Mouse (Mus musculus) C2C12 (cell line): ENCODE data around the gene 2900026A02Rik. TPM values are rescaled to one million over a fixed set of nuclear protein-coding genes. Genes with fewer than 3 reads are reported as not detected.

Experiments used
- H3K27me3 ChIP-seq: one replicate; pipeline ENCODE4 v1.6.1; 2011; ENCODE audit not compliant: control insufficient read depth, insufficient read depth, insufficient read length
- H3K36me3 ChIP-seq: one replicate; pipeline ENCODE4 v1.6.1; 2011; ENCODE audit not compliant: control insufficient read depth, insufficient read depth
- H3K4me3 ChIP-seq: one replicate; pipeline ENCODE4 v1.5.1; 2011; ENCODE audit warnings: mild to moderate bottlenecking, control low read depth; ENCODE audit not compliant: poor library complexity, insufficient read depth, severe bottlenecking
- H3K79me2 ChIP-seq: one replicate; pipeline ENCODE4 v1.6.1; 2011; ENCODE audit not compliant: control insufficient read depth, insufficient read depth
- H3K79me3 ChIP-seq: one replicate; pipeline ENCODE4 v1.6.1; 2011; ENCODE audit warnings: low read depth, control low read depth
- H3ac ChIP-seq: one replicate; pipeline ENCODE3; 2011; ENCODE audit warnings: low read depth; ENCODE audit not compliant: control insufficient read depth, insufficient read length
- CEBPB ChIP-seq: IDR thresholded peaks from one replicate; pipeline ENCODE4 v1.6.1; 2011; ENCODE audit warnings: low read depth, mild to moderate bottlenecking, control low read depth, moderate library complexity
- CTCF ChIP-seq: IDR thresholded peaks from one replicate; pipeline ENCODE4 v1.5.1; 2011; ENCODE audit not compliant: control insufficient read depth, insufficient read depth, insufficient read length
- FOSL1 ChIP-seq: IDR thresholded peaks from one replicate; pipeline ENCODE4 v1.8.0; 2011; ENCODE audit warnings: mild to moderate bottlenecking, low read length; ENCODE audit not compliant: poor library complexity, insufficient read depth, severe bottlenecking
- MAX ChIP-seq: IDR thresholded peaks from one replicate; pipeline ENCODE4 v1.6.1; 2011; ENCODE audit warnings: mild to moderate bottlenecking, control low read depth
- MYOD1 ChIP-seq: IDR thresholded peaks from one replicate; pipeline ENCODE4 v1.6.1; 2011; ENCODE audit warnings: low read depth; ENCODE audit not compliant: control insufficient read depth, insufficient read length
- MYOG ChIP-seq: IDR thresholded peaks from one replicate; pipeline ENCODE4 v1.6.1; 2011; ENCODE audit not compliant: control insufficient read depth, insufficient read length; ENCODE audit errors: extremely low read depth
- USF1 ChIP-seq: IDR thresholded peaks from one replicate; pipeline ENCODE4 v1.6.1; 2011; ENCODE audit warnings: low read depth, mild to moderate bottlenecking, control low read depth, moderate library complexity
- polyA plus RNA-seq: library from polyadenylated mRNA; unstranded; fragments of >200 nt; fragmentation: generic; extraction: Trizol; gene quantifications from one replicate; pipeline ENCODE4 v1.2.1, GENCODE M21; 2012; ENCODE audit warnings: missing spikeins

2900026A02Rik gene
- polyA plus RNA-seq, 1 experiment, result 8.4 TPM

DNA sequence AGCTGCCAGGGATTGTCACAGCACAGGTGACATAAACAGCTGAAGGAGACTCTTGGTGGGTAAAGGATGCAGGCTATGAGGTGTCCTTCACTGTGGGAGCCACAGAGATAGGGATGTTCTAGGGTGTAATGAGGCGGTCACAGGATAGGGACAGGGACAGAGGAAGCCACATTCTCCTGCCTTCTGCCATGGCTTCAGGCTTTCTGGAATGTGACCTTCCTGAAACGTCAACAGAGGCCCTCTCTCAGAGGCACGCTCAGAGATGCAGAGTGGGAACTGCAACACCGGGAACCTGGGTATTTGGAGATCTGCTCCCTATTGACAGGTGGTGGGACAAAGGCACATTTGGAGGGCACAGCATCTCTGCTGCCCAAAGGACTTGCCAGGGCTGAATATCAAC, 134.0 kb downstream of the 2900026A02Rik start:
- Histone ChIP-seq H3K36me3 (peaks cover 4% of the 10 kb centered on the region), H3K79me3 (no peaks in the 10 kb centered on the region), H3K4me3 (no peak overlapping the region), H3K79me2 (no peaks in the 10 kb centered on the region), H3ac (no peak overlapping the region), H3K27me3 (no peaks in the 10 kb centered on the region)
- TF ChIP-seq USF1 (no peak), CEBPB (no peak), MYOG (no peak)

DNA sequence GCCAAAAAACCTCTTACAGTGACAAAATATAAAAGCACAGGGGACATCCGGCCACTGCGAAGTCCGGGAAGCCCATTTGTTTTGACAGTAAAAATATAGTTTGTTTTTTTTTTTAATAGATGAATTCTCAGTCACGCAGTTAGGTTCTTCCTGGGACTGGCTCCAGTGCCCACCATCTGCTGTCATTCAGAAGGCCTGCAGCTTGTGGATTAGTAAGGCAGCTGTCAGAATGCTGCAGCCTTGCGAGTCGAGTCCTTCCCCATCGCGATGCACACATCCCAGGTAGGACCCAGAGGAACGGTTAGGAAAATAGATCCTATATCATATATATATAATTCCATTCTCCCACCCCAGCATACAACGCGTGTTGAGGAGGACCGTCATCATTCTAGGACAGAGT, 134.6 kb downstream of the 2900026A02Rik start:
- no peak for TF ChIP-seq MAX
- no peak for TF ChIP-seq USF1
- no peak for TF ChIP-seq FOSL1
- no peak for TF ChIP-seq CEBPB
- TF ChIP-seq CTCF, result no peak
- TF ChIP-seq MYOG, result no peak
- TF ChIP-seq MYOD1, result no peak
- peaks cover 4% of the 10 kb centered on the region for H3K36me3 ChIP-seq

DNA sequence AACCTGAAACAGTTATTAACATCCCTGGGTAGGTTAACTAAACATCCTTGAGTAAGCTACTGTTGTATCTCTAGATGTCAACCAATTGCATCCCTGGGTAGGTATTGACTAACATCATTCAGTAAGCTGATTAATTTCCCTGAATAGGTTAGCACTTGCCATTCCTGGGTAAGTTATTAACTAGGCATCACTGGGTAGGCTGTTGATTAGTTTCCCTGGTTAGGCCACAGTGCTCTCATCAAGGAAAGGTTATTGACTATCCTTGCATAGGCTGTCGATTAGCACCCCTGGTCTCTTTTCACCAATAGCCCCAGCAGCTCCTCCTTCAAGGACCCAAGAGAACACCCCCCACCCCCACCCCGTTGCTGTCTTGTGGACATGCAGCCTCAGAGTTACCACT, 135.1 kb downstream of the 2900026A02Rik start:
- Histone ChIP-seq H3K79me2 (no peaks in the 10 kb centered on the region), H3K27me3 (no peaks in the 10 kb centered on the region), H3K79me3 (no peaks in the 10 kb centered on the region), H3K36me3 (peaks cover 4% of the 10 kb centered on the region), H3ac (no peak overlapping the region), H3K4me3 (no peak overlapping the region)
- TF ChIP-seq MAX, result no peak
- no peak for TF ChIP-seq MYOG
- TF ChIP-seq CTCF, result no peak
- no peak for TF ChIP-seq FOSL1
- TF ChIP-seq MYOD1, result no peak
- TF ChIP-seq CEBPB, result no peak

More for the DNA sequence above, 134.6 kb downstream of the 2900026A02Rik start:
- Histone ChIP-seq H3K27me3 (no peaks in the 10 kb centered on the region), H3ac (no peak overlapping the region), H3K79me3 (no peaks in the 10 kb centered on the region), H3K79me2 (no peaks in the 10 kb centered on the region), H3K4me3 (no peak overlapping the region)

DNA sequence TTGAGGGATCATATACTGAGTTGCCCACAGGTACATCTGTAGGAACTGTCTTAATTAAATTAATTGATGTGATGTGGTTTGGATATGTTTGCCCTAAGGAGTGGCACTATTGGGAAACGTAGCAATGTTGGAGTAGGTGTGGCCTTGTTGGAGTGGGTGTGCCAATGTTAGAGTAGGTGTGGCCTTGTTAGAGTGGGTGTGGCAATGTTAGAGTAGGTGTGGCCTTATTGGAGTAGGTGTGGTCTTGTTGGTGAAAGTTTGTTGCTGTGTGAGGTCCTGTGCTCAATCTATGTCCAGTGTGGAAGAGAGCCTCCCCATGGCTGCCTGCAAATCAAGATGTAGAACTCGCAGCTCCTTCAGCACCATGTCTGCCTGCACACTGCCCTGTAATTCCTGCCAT, 136.7 kb downstream of the 2900026A02Rik start:
- TF ChIP-seq MYOD1 (no peak), MYOG (no peak), MAX (no peak), CTCF (no peak), CEBPB (no peak), FOSL1 (no peak), USF1 (no peak)
- Histone ChIP-seq H3K79me2 (no peaks in the 10 kb centered on the region), H3K27me3 (no peaks in the 10 kb centered on the region), H3K36me3 (no peaks in the 10 kb centered on the region), H3ac (no peak overlapping the region), H3K4me3 (no peak overlapping the region), H3K79me3 (no peaks in the 10 kb centered on the region)

DNA sequence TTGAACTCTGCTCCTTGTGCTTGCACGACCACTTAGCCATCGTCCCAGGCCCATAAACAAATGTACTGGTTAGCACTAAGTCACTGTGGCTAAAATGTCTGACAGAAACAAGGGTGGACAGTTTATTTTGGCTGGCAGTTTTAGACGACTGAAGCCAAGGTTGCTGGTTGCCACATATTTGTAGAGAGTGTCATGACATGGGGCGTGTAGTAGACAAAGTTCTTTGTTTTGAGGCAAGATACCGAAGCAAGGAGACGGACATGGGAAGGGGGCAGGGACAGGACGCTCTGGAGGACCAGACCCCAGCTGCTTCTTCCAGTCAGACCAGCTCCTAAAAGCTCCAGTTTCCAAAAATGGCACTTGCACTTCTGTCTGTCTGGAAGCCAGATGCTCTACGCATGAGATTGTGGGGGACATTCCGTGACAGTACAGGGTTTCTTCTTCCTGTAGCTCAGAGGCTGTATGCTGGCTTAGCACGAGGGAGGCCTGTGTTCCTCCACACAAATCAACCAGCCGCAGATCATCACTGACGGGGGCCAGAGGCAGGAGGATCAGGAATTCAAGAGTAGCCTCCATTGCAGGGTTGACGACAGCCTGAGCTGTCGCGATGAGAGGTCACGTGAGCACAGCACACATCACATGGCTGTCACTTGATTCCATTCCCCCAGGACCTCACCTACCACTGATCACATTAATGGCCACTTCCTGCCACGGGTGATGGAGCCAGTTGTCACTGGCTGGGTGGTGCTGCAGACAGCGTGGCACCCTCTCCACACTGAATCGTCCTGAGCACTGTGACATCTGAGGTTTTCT, 138.5 kb downstream of the 2900026A02Rik start:
- Histone ChIP-seq H3K27me3 (no peaks in the 10 kb centered on the region), H3K36me3 (no peaks in the 10 kb centered on the region), H3K79me3 (no peaks in the 10 kb centered on the region), H3ac (no peak overlapping the region), H3K4me3 (no peak overlapping the region), H3K79me2 (no peaks in the 10 kb centered on the region)
- TF ChIP-seq USF1 (no peak), CTCF (no peak), MYOG (no peak), MAX (no peak), CEBPB (no peak)

DNA sequence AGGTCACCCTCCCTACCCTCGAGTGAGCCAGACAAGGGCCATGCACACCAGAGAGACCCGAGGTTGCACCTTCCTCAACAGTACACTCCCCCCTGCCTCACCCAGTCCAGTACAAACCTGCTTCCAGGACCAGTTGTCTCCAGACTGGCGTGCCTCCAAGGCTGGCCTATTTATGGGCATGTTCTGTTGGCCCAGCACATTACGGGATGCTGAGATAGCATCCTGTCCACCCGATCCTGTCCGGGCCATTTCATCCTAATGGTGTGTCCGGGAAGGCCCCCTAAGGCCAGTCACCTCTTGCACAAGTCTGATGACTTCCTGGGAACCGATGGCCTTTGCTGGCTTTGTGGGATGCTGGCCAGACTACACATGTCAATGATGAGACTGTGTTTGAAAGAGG, 139.6 kb downstream of the 2900026A02Rik start, which contains the start of gene Crybb3:
TSS of gene Crybb3 (minus strand) at position 146 of the 400 bp plus-strand sequence.
- no peaks in the 10 kb centered on the region for H3K79me2 ChIP-seq
- H3K79me3 ChIP-seq, result no peaks in the 10 kb centered on the region
- H3K36me3 ChIP-seq, result no peaks in the 10 kb centered on the region
- no peak within 1 kb of the TSS for H3K4me3 ChIP-seq
- peaks cover 3% of the 10 kb centered on the region for H3K27me3 ChIP-seq
- H3ac ChIP-seq, result no peak within 1 kb of the TSS
- TF ChIP-seq MYOD1 (no peak), CEBPB (no peak)
